Mouse (Mus musculus) R1 (cell line): ENCODE data around the gene Ahnak2.
A peak's percentile ranks its signal among the peaks of the same experiment; 100 is the strongest.

Source experiments
- DNase-seq: peaks from one replicate; pipeline ENCODE4 v3.0.0-alpha.2; 2018; ENCODE audit warnings: low read depth, low spot score

The Ahnak2 gene

GRCm38 (mm10) chr12:112796551-112797510 is 5.6 kb downstream of the Ahnak2 start:
- DNase-seq: no peak

- peak; percentile 71 for DNase-seq
Observed at GRCm38 (mm10) chr12:112795466-112796104, 6.9 kb downstream of the Ahnak2 start.

DNA sequence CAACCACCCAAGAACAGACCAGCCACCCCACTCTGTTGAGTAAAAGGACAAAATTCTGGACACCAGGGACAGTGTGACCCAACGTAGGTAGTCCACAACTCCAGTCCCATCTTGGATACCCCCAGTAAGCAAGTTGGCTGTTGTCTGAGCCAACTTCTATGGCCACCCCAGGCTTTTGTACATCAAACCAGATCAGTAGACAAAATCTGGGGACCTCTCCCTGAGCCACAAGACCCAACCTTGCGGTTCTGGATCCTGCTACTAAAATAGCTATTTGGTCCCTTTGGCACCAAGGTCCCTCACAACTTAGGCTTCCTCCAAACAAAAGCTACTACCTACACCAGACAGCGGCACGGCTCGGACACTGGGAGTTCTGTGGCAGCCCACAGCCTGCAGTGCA is 7.5 kb downstream of the Ahnak2 start:
- DNase-seq: no peak

DNA sequence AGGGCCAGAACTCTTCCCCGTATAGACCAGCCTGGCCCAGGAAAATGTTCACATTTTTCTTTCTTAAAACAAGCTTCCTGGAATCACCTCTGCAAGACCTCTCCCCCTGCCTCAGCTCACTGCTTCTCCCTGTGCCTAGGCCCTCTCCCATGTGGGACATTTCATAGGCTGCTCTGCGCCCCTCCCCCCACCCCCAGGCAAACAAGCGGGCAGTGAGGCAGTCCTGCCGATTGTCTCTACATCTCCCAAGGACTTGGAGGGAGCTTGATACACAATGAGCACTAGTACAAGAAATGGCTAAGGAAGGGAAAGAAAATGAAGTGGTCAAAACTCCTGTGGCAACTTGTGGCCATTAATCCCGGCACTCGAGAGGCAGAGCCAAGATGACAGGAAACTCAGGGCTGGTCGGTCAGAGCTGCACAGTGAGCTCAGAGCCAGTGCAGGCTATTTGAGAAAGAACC is 8.1 kb downstream of the Ahnak2 start:
- DNase-seq: no peak

DNA sequence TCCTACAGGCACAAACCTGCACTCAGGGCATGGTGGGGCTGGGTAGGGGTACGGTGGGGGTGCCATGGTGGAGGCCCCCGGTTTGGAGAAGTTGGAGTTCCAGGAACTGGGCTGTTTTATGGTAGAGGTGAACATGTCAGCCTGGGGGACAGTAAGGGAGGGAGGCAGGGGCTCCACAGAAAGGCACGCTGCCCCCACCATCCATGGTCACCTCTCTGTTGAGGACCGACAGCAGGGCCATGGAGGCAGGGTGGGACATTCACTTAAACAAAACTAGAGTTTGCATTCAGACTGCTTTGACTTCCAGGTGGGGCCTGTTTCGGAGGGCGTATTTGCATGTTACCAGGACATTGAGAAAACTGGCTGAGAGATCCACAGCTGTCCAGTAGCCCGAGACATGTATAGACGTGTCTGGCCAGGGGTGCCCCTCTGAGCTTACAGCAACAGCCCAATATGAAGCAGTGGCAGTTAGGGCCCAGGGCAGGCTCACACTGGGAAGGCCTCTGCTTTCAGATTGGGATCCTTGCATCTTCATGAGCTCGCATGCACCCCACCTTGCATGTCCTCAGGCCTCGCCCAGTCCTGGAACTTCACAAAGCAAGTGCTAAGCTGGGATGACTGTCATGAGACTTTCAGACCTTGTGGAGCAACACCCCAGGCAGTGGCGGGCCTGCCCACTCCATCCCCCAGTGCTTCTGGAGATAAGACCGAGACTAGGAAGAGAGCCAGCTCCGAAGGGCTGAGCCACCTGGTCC is 8.7 kb downstream of the Ahnak2 start:
- peak; percentile 54 for DNase-seq

GRCm38 (mm10) chr12:112791026-112791425 is 11.4 kb downstream of the Ahnak2 start:
- no peak for DNase-seq

DNA sequence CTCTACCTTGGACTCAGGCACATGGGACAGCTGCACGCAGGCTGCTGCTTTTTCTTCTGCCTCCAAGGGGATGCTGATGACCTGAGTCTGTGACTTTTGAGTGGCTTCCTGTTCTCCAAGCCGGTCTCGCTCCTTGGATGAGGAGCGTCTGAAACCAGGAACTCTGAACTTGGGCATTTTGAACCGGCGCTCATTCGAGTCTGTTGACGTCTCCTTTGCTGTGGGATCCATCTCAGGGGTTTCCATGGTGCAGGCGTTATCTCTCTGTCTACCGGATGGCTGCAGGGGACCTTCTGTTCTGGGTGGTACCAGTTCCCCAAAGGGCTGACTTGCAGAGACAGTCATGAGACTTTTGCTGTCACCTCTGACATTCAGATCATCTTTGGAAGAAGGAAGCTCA is 28.0 kb downstream of the Ahnak2 start:
- no peak for DNase-seq

GRCm38 (mm10) chr12:112774026-112774425 is 28.4 kb downstream of the Ahnak2 start:
- DNase-seq: no peak

GRCm38 (mm10) chr12:112773366-112773765 is 29.1 kb downstream of the Ahnak2 start:
- DNase-seq: no peak

DNA sequence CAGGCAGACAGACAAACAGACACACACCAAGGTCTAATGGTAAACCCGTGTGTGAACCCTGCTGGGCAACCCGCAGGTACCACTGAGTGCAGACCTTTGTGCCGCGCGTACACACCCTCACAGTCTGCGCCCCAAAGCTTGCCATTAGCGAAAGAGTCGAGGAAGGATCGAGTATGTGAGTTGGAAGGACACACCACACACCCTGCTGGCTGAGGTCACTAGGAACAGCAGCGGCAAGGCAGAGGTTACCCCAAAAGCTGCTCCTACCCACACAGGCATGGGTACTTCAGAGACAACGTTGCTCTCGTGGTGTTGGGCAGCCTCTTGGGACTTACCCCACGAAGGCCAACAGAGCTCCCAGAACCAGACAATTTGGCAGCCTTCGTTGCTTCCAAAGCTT is 30.2 kb downstream of the Ahnak2 start:
- DNase-seq: no peak

DNA sequence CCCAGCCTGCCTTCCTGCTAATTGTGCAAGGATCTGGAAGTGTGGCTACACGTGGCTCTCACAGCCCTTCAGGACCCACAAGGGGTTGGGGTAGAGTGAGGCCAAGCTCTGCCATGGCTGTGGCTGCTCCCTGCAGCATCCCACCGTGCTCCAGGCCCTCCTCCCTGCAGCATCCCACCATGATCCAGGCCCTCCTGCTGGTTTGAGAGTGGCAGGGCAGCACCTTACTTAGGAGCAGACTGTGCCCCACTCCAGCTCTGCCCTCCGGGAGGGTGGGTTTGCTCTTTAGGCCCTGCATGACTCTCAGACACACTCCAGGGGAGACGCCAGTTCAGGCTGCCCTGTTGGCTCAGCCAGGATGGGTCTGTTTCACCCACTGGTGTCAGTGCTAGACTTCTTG is 32.1 kb downstream of the Ahnak2 start:
- no peak for DNase-seq

DNA sequence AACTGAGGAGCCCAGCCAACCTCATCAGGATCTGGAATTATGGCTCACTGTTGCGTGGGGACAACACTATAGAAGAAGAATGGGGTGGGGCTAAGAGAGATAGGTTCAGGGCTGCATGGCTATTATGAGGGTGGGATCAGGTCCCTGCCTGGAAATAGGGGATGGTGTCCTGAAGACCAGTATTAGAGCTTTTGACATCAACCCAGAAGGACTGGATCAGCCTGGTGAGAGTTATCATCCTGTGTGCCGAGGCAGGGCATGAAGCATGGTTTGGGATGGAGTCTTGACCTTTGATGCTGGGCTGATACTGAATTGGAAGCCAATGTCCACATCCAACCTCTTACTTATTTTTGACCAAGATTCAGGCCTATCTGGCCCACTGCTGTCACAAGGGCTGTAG is 32.7 kb downstream of the Ahnak2 start:
- DNase-seq: no peak

GRCm38 (mm10) chr12:112769031-112769430 is 33.4 kb downstream of the Ahnak2 start:
- DNase-seq: peak; percentile 83

- DNase-seq: no peak
Observed at GRCm38 (mm10) chr12:112768166-112768565, 34.3 kb downstream of the Ahnak2 start.

DNA sequence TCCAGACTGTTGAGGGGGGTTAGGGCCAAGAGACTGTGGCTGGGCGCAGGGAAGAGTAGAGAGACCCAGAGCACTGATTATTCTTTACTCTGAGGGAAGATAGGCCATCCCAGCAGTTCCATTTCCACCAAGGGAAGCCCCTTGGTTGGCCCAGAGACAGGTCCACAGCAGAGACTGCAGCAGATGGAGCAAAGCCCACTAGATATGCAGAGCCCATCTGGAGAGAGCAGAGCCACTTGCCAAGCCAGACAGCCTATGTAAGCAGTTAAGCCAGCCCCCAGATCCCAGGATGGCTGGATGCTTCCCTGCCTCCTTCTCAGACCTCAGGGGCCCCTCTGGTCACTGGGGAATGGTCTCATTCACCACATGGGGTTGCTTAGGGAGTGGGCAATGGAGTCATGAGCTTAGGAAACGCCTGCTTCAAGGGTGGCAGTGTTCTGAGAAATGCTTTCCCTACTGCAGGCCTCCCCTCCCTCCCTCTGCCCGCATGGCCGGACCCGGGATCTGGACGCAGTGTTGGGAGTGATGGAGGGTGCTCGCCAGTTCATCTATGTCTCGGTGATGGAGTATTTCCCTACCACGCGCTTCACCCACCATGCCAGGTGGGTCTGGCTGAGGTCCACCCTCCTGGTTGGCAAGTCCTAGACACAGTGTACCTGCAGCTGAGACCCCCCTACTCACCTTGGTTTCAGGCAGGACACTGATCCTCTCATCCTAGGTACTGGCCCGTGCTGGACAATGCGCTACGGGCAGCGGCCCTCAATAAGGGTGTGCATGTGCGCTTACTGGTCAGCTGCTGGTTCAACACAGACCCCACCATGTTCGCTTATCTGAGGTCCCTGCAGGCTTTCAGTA is 35.2 kb downstream of the Ahnak2 start:
- no peak for DNase-seq

DNA sequence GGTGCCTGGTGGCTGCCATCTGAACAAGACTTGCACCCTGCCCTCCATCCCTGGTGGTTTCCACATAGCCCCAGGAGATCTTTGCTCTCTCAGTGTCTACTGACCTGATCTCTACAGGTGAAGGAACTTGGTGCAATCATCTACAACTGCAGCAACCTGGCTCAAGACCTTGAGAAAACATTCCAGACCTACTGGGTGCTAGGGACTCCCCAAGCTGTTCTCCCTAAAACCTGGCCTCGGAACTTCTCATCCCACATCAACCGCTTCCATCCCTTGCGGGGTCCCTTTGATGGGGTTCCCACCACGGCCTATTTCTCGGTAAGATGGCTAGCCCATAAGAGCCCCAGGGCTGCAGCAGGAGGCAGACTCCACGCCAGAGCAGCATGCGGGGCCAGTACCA is 35.9 kb downstream of the Ahnak2 start:
- no peak for DNase-seq

DNA sequence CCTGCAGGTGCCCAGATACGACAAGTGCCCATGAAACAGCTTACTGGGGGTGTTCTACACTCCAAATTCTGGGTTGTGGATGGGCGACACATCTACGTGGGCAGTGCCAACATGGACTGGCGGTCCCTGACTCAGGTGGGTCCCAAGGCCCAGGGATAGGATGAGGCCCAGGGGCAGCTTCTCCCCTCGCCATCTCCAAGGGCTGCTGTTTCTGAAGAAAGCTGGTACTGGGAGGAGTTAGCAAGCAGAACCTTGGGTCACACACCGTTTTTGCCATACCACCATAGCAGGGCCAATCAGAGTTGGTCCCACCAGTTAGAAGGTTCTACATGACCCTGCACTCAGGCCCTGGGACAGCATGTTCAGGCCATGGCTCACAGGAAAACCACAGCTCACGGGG is 37.5 kb downstream of the Ahnak2 start:
- DNase-seq: no peak

DNA sequence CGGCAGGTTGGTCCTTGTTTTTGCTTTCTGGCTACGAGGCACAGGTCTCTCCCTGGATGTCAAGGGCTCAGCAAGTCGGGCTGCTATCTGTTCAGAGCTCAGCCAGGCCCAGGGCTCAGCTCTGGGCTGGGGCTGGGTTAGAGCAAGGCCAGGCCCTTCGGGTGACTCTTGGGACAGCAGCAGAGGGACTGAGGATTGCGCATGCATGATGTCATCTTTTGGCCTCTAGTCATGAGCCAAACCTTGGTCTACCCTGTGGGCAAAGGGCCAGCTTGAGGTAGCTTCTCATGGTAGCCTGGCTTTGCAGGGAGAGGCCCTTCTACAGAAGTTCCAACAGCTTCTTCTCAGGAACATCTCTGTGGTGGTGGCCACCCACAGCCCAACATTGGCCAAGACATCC is 38.3 kb downstream of the Ahnak2 start:
- DNase-seq: no peak

GRCm38 (mm10) chr12:112763176-112763575 is 39.3 kb downstream of the Ahnak2 start:
- no peak for DNase-seq

DNA sequence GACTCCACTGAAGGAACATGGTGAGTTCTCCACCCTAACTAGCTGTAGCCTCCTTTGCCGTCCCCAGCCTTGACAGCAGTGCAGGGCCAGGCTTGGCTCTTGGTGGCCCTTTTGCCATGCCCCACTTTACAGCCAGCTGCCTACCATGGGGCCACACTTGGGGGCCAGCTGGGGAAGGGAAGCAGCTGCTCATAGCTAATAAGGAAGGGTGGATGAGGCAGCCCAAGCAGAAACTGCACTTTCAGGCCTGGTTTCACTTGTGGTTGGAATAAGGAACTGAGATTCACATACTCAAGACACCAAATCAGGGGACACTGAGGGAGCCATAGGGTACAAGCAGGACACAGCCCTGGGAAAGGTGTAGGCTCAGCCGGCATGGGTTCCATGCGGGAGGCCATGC is 40.4 kb downstream of the Ahnak2 start:
- no peak for DNase-seq

- no peak for DNase-seq
Observed at GRCm38 (mm10) chr12:112761411-112761810, 41.0 kb downstream of the Ahnak2 start.
